ENCODE assay signal across 8 mouse cellular contexts in genomic region chr14:25226840-25227506, GRCm38 (mm10).
DNase-seq lines count a peak whose midpoint lies in the region; ATAC-seq and TF ChIP-seq lines count a peak whose summit lies in the region.

No protein-coding gene starts in this region.

- H3K27ac ChIP-seq in kidney, adult 2 months (ENCODE audit: insufficient read depth, low read depth, low read length): peak overlapping the region; percentile 48
- peak overlapping the region; percentile 80 for H3K27ac ChIP-seq in forebrain, postnatal 0 days (ENCODE audit: low read depth, low read length)
- peak overlapping the region; percentile 94 for H3K27ac ChIP-seq in limb, embryonic 12.5 days
- peak overlapping the region; percentile 65 for H3K27ac ChIP-seq in olfactory bulb, adult 2 months (ENCODE audit: insufficient read depth, low read depth, low read length)

- WGBS in kidney, adult 2 months: 39% methylated on average over 7 of the region's 7 CpGs
- WGBS in forebrain, postnatal 0 days: 39% methylated on average over 7 of the region's 7 CpGs
- 47% methylated on average over 7 of the region's 7 CpGs for WGBS in limb, embryonic 12.5 days
- 38% methylated on average over 7 of the region's 7 CpGs for WGBS in olfactory bulb, adult 2 months

- TF ChIP-seq POLR2A in kidney, adult 2 months (IDR thresholded peaks at IDR 0.05; ENCODE audit: low read depth, low read length): no peak
- TF ChIP-seq POLR2A in olfactory bulb, adult 2 months (IDR thresholded peaks at IDR 0.05; ENCODE audit: insufficient read depth, low read depth, low read length): no peak

- H3K4me2 ChIP-seq in forebrain, postnatal 0 days (ENCODE audit: low read depth): peak overlapping the region; percentile 13; the same call in 1 of the 2 replicates
- peak overlapping the region; percentile 42 for H3K4me2 ChIP-seq in limb, embryonic 12.5 days

- no peaks in the 10 kb centered on the region for H3K36me3 ChIP-seq in kidney, adult 2 months (ENCODE audit: control insufficient read depth, insufficient read depth, low read length)
- H3K36me3 ChIP-seq in forebrain, postnatal 0 days (ENCODE audit: insufficient read depth): no peaks in the 10 kb centered on the region
- H3K36me3 ChIP-seq in limb, embryonic 12.5 days: no peaks in the 10 kb centered on the region

- DNase-seq in kidney, adult 2 months: peak; percentile 23
- no peak for DNase-seq in kidney, postnatal 36 days
- peak; percentile 46 for DNase-seq in adrenal gland, postnatal 25 days
- no peak for DNase-seq in forebrain, postnatal 0 days
- DNase-seq in layer of hippocampus, postnatal 14 days (ENCODE audit: low spot score in 2 of 2): no peak
- no peak for DNase-seq in frontal cortex, postnatal 25 days (ENCODE audit: low spot score in 2 of 2)

- TF ChIP-seq CTCF in kidney, adult 2 months (conservative IDR thresholded peaks at IDR 0.05; ENCODE audit: insufficient read depth, insufficient read length, low read depth, low read length): no peak
- peak; percentile 40 for TF ChIP-seq CTCF in forebrain, postnatal 0 days (IDR thresholded peaks at IDR 0.05; ENCODE audit: low read depth)
- TF ChIP-seq CTCF in olfactory bulb, adult 2 months (IDR thresholded peaks at IDR 0.05; ENCODE audit: insufficient read depth, low read depth, low read length): no peak

- peaks cover 11% of the 10 kb centered on the region for H3K4me1 ChIP-seq in kidney, adult 2 months (ENCODE audit: control insufficient read depth, insufficient read depth, low read length)
- H3K4me1 ChIP-seq in forebrain, postnatal 0 days (ENCODE audit: insufficient read depth): peaks cover 25% of the 10 kb centered on the region
- peaks cover 65% of the 10 kb centered on the region for H3K4me1 ChIP-seq in limb, embryonic 12.5 days (replicated peaks)
- H3K4me1 ChIP-seq in olfactory bulb, adult 2 months (ENCODE audit: control insufficient read depth, insufficient read depth, low read length): peaks cover 25% of the 10 kb centered on the region

- H3K27me3 ChIP-seq in kidney, adult 2 months (replicated peaks; ENCODE audit: control insufficient read depth, insufficient read depth, low read length): no peaks in the 10 kb centered on the region
- no peaks in the 10 kb centered on the region for H3K27me3 ChIP-seq in forebrain, postnatal 0 days (ENCODE audit: insufficient read depth, low read length)
- no peaks in the 10 kb centered on the region for H3K27me3 ChIP-seq in limb, embryonic 12.5 days

- H3K9ac ChIP-seq in forebrain, postnatal 0 days: no peak overlapping the region
- H3K9ac ChIP-seq in limb, embryonic 12.5 days (replicated peaks): no peak overlapping the region

- peak overlapping the region; percentile 6; the same call in 1 of the 2 replicates for H3K4me3 ChIP-seq in kidney, adult 2 months (ENCODE audit: insufficient read depth, low read depth, low read length)
- H3K4me3 ChIP-seq in forebrain, postnatal 0 days (ENCODE audit: low read depth, low read length): no peak overlapping the region
- no peak overlapping the region for H3K4me3 ChIP-seq in limb, embryonic 12.5 days (replicated peaks)
- no peak overlapping the region for H3K4me3 ChIP-seq in olfactory bulb, adult 2 months (ENCODE audit: insufficient read depth, low read depth, low read length)

- no peaks in the 10 kb centered on the region for H3K9me3 ChIP-seq in forebrain, postnatal 0 days (ENCODE audit: low read length)
- no peaks in the 10 kb centered on the region for H3K9me3 ChIP-seq in limb, embryonic 12.5 days

- 0 out of 2 replicates have a peak, but pooled peaks have one; percentile 3 for ATAC-seq in forebrain, postnatal 0 days
- no peak for ATAC-seq in limb, embryonic 12.5 days (ENCODE audit: insufficient number of reproducible peaks, insufficient read depth, low FRiP score, low TSS enrichment, low read depth)

Comparison
In these comparisons a context has a peak if more than half of its experiments do, and no peak if none do; other contexts are left out.
1. DNase-seq: peak in kidney, adult 2 months (single experiment) and adrenal gland, postnatal 25 days (single experiment); none in kidney, postnatal 36 days (0 of 2), forebrain, postnatal 0 days (single experiment), layer of hippocampus, postnatal 14 days (0 of 2) and frontal cortex, postnatal 25 days (0 of 2).
2. Peak in every context shown above with its lines, with median percentiles within 50 percentile points of each other: H3K27ac ChIP-seq.